Mouse (Mus musculus): ENCODE measurements around the gene Gucd1. TPM values are rescaled to one million over a fixed set of nuclear protein-coding genes. Genes with fewer than 3 reads are reported as not detected.
A peak's percentile ranks its signal among the peaks of the same experiment; 100 is the strongest.
"Not testable (repeated sequence)": the region's sequence is repeated elsewhere in the genome, so short reads cannot be mapped to it uniquely, and the experiment has no call there.

Gucd1 gene
- polyA plus RNA-seq, 3 experiments from 2014 or later, result 14.3 to 18.4 (median 17.1) TPM

GRCm38 (mm10) chr10:75534934-75535333 lies 17.2 kb upstream of the Gucd1 start:
- ATAC-seq, result no peak

- ATAC-seq, result no peak
Observed at GRCm38 (mm10) chr10:75534216-75534615, 16.4 kb upstream of the Gucd1 start.

- ATAC-seq, result peak; percentile 93
Observed at GRCm38 (mm10) chr10:75531532-75532090, 13.8 kb upstream of the Gucd1 start.

- ATAC-seq, result no peak
Observed at GRCm38 (mm10) chr10:75530322-75530721, 12.6 kb upstream of the Gucd1 start.

- not testable (repeated sequence) for ATAC-seq
Observed at GRCm38 (mm10) chr10:75525450-75525849, 7.7 kb upstream of the Gucd1 start.

GRCm38 (mm10) chr10:75521643-75522042 lies 3.9 kb upstream of the Gucd1 start:
- no peak for ATAC-seq

- no peak for ATAC-seq
Observed at GRCm38 (mm10) chr10:75520581-75520980, 2.8 kb upstream of the Gucd1 start.

GRCm38 (mm10) chr10:75517073-75517757 lies 557 bp downstream of the Gucd1 start, which contains the start of gene Snrpd3:
Snrpd3 (plus strand) TSS chr10:75517551.
- ATAC-seq, result peak; percentile 90

- ATAC-seq, result no peak
Observed at GRCm38 (mm10) chr10:75516724-75517072, 1.1 kb downstream of the Gucd1 start.

GRCm38 (mm10) chr10:75516038-75516723 lies 1.6 kb downstream of the Gucd1 start:
- no peak for ATAC-seq

GRCm38 (mm10) chr10:75515216-75516037 lies 2.3 kb downstream of the Gucd1 start:
- no peak for ATAC-seq

GRCm38 (mm10) chr10:75514361-75514760 lies 3.4 kb downstream of the Gucd1 start:
- ATAC-seq, result no peak

- ATAC-seq, result no peak
Observed at GRCm38 (mm10) chr10:75513306-75514067, 4.3 kb downstream of the Gucd1 start.

- no peak for ATAC-seq
Observed at GRCm38 (mm10) chr10:75512796-75513195, 5.0 kb downstream of the Gucd1 start.

GRCm38 (mm10) chr10:75511897-75512296 lies 5.9 kb downstream of the Gucd1 start:
- ATAC-seq, result no peak

GRCm38 (mm10) chr10:75511060-75511459 lies 6.7 kb downstream of the Gucd1 start:
- no peak for ATAC-seq

GRCm38 (mm10) chr10:75510446-75510845 lies 7.3 kb downstream of the Gucd1 start:
- no peak for ATAC-seq

GRCm38 (mm10) chr10:75505928-75506327 lies 11.8 kb downstream of the Gucd1 start:
- not testable (repeated sequence) for ATAC-seq

- no peak for ATAC-seq
Observed at GRCm38 (mm10) chr10:75505130-75505495, 12.7 kb downstream of the Gucd1 start.

GRCm38 (mm10) chr10:75504234-75505129 lies 13.3 kb downstream of the Gucd1 start:
- no peak for ATAC-seq

- no peak for ATAC-seq
Observed at GRCm38 (mm10) chr10:75503692-75504091, 14.1 kb downstream of the Gucd1 start.
